Mouse (Mus musculus) small intestine, adult 2 months (tissue): Measurements from ENCODE around the gene Dnal1. TPM values are rescaled to one million over a fixed set of nuclear protein-coding genes. Genes with fewer than 3 reads are reported as not detected.
A peak's percentile ranks its signal among the peaks of the same experiment; 100 is the strongest.

ENCODE experiments used
- H3K27ac ChIP-seq: fragments of 200-500 bp; 2 replicates; pipeline ENCODE4 v1.5.1; 2012; ENCODE audit warnings: low read depth, low read length, control low read depth, inconsistent platforms; ENCODE audit not compliant: insufficient read depth
- H3K27me3 ChIP-seq: fragments of 200-500 bp; 2 replicates; pipeline ENCODE4 v1.6.1; 2012; ENCODE audit warnings: mild to moderate bottlenecking, moderate library complexity, low read length, inconsistent platforms; ENCODE audit not compliant: control insufficient read depth, insufficient read depth
- H3K36me3 ChIP-seq: fragments of 200-500 bp; 2 replicates; pipeline ENCODE4 v1.6.1; 2012; ENCODE audit warnings: mild to moderate bottlenecking, low read length, control low read depth, inconsistent platforms; ENCODE audit not compliant: control insufficient read depth, insufficient read depth
- H3K4me1 ChIP-seq: fragments of 200-500 bp; 2 replicates; pipeline ENCODE4 v1.6.1; 2012; ENCODE audit warnings: low read length, inconsistent platforms, mixed read lengths; ENCODE audit not compliant: control insufficient read depth, insufficient read depth, insufficient read length
- H3K4me3 ChIP-seq: fragments of 200-500 bp; 2 replicates; pipeline ENCODE4 v1.5.1; 2012; ENCODE audit warnings: low read depth, mild to moderate bottlenecking, control low read depth, inconsistent platforms, low read length, moderate library complexity
- CTCF ChIP-seq: fragments of 200-500 bp; IDR thresholded peaks from 2 replicates; pipeline ENCODE4 v1.5.1; 2012; ENCODE audit warnings: low read depth, mild to moderate bottlenecking, control low read depth, inconsistent platforms, low read length, moderate library complexity, mixed read lengths; ENCODE audit not compliant: insufficient replicate concordance, insufficient read length; ENCODE audit errors: extremely low read depth
- POLR2A ChIP-seq: fragments of 200-500 bp; IDR thresholded peaks from 2 replicates; pipeline ENCODE4 v1.6.1; 2012; ENCODE audit warnings: low read depth, mild to moderate bottlenecking, control low read depth, inconsistent platforms, low read length, moderate library complexity
- WGBS: fragments of 180-500 bp; shearing (Covaris S2); methylation state at CpG from one replicate; pipeline ENCODE4 v1.1.7; 2018; 5-methylcytosine and 5-hydroxymethylcytosine counted together
- polyA plus RNA-seq: library from polyadenylated mRNA; depleted of rRNA; stranded (reverse); fragments of >200 nt; gene quantifications from 2 replicates; pipeline ENCODE4 v1.2.3, GENCODE M21; 2012; rRNA removed

The Dnal1 gene
- polyA plus RNA-seq, 1 experiment: 0.68 TPM

- Histone ChIP-seq H3K4me3 (peak overlapping the region; percentile 64), H3K36me3 (no peaks in the 10 kb centered on the region), H3K27me3 (no peaks in the 10 kb centered on the region), H3K27ac (peak overlapping the region; percentile 93), H3K4me1 (peaks cover 44% of the 10 kb centered on the region)
- WGBS: under 1% methylated on average over 97 of the region's 102 CpGs
- no peak; the same call in 1 of the 2 replicates for TF ChIP-seq POLR2A
- no peak for TF ChIP-seq CTCF
These were observed 78.8 kb downstream of the Dnal1 start for GRCm38 (mm10) chr12:84192741-84193641.

GRCm38 (mm10) chr12:84193642-84194399, 79.7 kb downstream of the Dnal1 start:
- H3K27ac ChIP-seq: peak overlapping the region; percentile 93
- H3K4me1 ChIP-seq: peaks cover 35% of the 10 kb centered on the region
- WGBS: under 1% methylated on average over 49 of the region's 49 CpGs
- no peaks in the 10 kb centered on the region for H3K27me3 ChIP-seq
- peak overlapping the region; percentile 64 for H3K4me3 ChIP-seq
- no peaks in the 10 kb centered on the region for H3K36me3 ChIP-seq
- TF ChIP-seq CTCF (no peak), POLR2A (peak; percentile 82)

- Histone ChIP-seq H3K36me3 (no peaks in the 10 kb centered on the region), H3K4me3 (peak overlapping the region; percentile 64), H3K4me1 (peaks cover 28% of the 10 kb centered on the region), H3K27me3 (no peaks in the 10 kb centered on the region), H3K27ac (peak overlapping the region; percentile 77)
- 4% methylated on average over 13 of the region's 13 CpGs for WGBS
- TF ChIP-seq POLR2A (no peak), CTCF (no peak)
These were observed 80.4 kb downstream of the Dnal1 start for GRCm38 (mm10) chr12:84194400-84195109.

DNA sequence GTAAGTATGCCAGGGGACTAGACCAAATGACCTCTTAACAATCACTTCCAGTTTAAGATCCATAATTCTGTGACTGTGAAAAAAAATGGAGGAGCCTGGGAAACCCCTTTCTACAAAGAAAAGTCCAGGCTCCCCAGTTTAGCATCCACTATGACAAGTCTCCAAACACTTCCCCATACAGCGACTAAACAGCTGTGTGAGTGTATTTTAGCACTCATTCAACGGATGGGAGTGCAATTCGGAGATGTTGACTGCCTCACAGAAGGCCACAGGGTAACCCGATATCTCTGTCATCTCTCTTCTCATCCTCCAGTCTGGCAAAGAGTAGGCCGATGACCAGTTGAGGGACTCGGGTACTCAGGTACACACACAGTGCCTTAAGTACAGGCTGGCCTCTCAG, 81.0 kb downstream of the Dnal1 start:
- WGBS: 73% methylated on average over 6 of the region's 6 CpGs
- Histone ChIP-seq H3K36me3 (no peaks in the 10 kb centered on the region), H3K27ac (no peak overlapping the region), H3K4me3 (no peak overlapping the region), H3K4me1 (peaks cover 22% of the 10 kb centered on the region), H3K27me3 (no peaks in the 10 kb centered on the region)
- TF ChIP-seq POLR2A (no peak), CTCF (no peak)

Other genes starting within 250 kb of the Dnal1 start
- 57.1 and 141 TPM in 2 replicates for gene Numb, start 192.4 kb upstream of the Dnal1 start, polyA plus RNA-seq
- gene Riox1, start 163.8 kb upstream of the Dnal1 start, polyA plus RNA-seq: 11.5 and 17.7 TPM in 2 replicates
- not detected in 2 replicates for gene Heatr4, start 129.5 kb upstream of the Dnal1 start, polyA plus RNA-seq
- gene Acot2, start 126.5 kb upstream of the Dnal1 start, polyA plus RNA-seq: 4.4 and 7.6 TPM in 2 replicates
- 2.7 and 2.9 TPM in 2 replicates for gene Acot1, start 104.9 kb upstream of the Dnal1 start, polyA plus RNA-seq
- gene Acot4, start 76.0 kb upstream of the Dnal1 start, polyA plus RNA-seq: 7.7 and 34.2 TPM in 2 replicates
- not detected in 2 replicates for gene Gm49366, start 75.4 kb upstream of the Dnal1 start, polyA plus RNA-seq
- not detected in 2 replicates for gene Acot3, start 62.2 kb upstream of the Dnal1 start, polyA plus RNA-seq
- gene Acot5, start 45.0 kb upstream of the Dnal1 start, polyA plus RNA-seq: not detected in 2 replicates
- gene Acot6, start 13.7 kb upstream of the Dnal1 start, polyA plus RNA-seq: 0.77 and 0.86 TPM in 2 replicates
- 0.10 and 0.33 TPM in 2 replicates for gene Pnma1, start 34.1 kb downstream of the Dnal1 start, polyA plus RNA-seq
- 8.9 and 25.9 TPM in 2 replicates for gene Elmsan1, start 104.5 kb downstream of the Dnal1 start, polyA plus RNA-seq
- gene Ptgr2, start 170.9 kb downstream of the Dnal1 start, polyA plus RNA-seq: 2.4 and 6.7 TPM in 2 replicates
- 17.4 and 20.5 TPM in 2 replicates for gene Zfp410, start 202.5 kb downstream of the Dnal1 start, polyA plus RNA-seq
- gene Coq6, start 247.3 kb downstream of the Dnal1 start, polyA plus RNA-seq: 26.3 and 29.9 TPM in 2 replicates
- gene Fam161b, start 247.5 kb downstream of the Dnal1 start, polyA plus RNA-seq: 0.14 and 0.34 TPM in 2 replicates